Mouse (Mus musculus) cortical plate, adult 2 months (tissue): ENCODE data around the gene Ankrd23. TPM values are rescaled to one million over a fixed set of nuclear protein-coding genes. Genes with fewer than 3 reads are reported as not detected.

Source experiments
- H3K27ac ChIP-seq: fragments of 200-500 bp; 2 replicates; pipeline ENCODE4 v1.5.1; 2012; ENCODE audit warnings: low read length, control low read depth, inconsistent platforms; ENCODE audit not compliant: insufficient read depth
- H3K4me1 ChIP-seq: fragments of 200-500 bp; 2 replicates; pipeline ENCODE4 v1.6.1; 2011; ENCODE audit warnings: low read length; ENCODE audit not compliant: control insufficient read depth, insufficient read depth
- H3K4me3 ChIP-seq: fragments of 200-500 bp; 2 replicates; pipeline ENCODE4 v1.5.1; 2011; ENCODE audit warnings: mild to moderate bottlenecking, low read length, control low read depth; ENCODE audit not compliant: insufficient read depth
- CTCF ChIP-seq: fragments of 200-500 bp; IDR thresholded peaks from 2 replicates; pipeline ENCODE4 v1.5.1; 2011; ENCODE audit warnings: mild to moderate bottlenecking, control low read depth, low read length; ENCODE audit not compliant: insufficient read depth; ENCODE audit errors: extremely low read depth
- POLR2A ChIP-seq: fragments of 200-500 bp; IDR thresholded peaks from 2 replicates; pipeline ENCODE4 v1.6.1; 2011; ENCODE audit warnings: mild to moderate bottlenecking, low read length, control low read depth; ENCODE audit not compliant: insufficient read depth; ENCODE audit errors: extremely low read depth
- polyA plus RNA-seq: library from polyadenylated mRNA; depleted of rRNA; stranded (reverse); fragments of >200 nt; gene quantifications from 2 replicates; pipeline ENCODE4 v1.2.3, GENCODE M21; 2012

Ankrd23 gene
- polyA plus RNA-seq, 1 experiment = 10.4 TPM

DNA sequence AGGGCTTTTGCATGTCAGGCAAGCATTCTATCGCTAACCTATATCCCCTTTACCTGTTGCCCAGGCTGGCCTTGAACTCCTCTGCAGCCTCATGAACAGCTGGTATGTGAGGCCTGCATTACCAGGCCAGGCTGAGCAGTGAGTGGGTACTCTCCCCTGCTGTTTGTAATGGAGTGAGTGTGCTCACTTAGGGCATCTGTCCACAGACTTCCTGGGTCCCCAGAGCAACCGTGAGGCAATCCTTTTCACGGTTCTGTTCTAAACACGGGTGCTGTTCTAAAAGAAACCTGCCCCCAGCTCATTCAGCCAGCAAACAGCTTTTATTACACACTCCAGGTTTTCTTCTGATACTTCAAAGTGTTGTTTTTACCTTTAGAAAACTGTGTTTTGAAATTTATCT is 2.0 kb upstream of the Ankrd23 start:
- Histone ChIP-seq H3K4me1 (no peaks in the 10 kb centered on the region; the same call in 1 of the 2 replicates), H3K27ac (no peak overlapping the region), H3K4me3 (no peak overlapping the region)
- TF ChIP-seq POLR2A (no peak), CTCF (no peak)

DNA sequence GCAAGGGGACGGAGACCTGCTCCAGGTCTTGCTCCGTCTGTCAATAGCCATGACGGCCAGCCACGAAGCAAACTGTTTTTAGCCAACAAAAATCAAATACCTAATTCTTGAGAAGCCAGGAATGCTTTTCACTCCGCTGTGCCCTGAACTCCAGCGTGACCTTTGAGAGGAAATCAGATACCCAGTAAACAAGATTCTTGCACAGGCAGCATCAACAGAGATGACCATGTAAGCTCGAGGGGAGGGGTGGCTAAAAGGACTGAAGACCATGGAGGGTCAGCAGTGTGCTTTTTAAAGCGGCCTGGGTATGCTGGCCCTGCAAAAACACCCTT is 320 bp downstream of the Ankrd23 start:
- Histone ChIP-seq H3K4me1 (no peaks in the 10 kb centered on the region; the same call in 1 of the 2 replicates), H3K27ac (no peak overlapping the region), H3K4me3 (no peak overlapping the region)
- no peak for TF ChIP-seq CTCF
- no peak for TF ChIP-seq POLR2A

DNA sequence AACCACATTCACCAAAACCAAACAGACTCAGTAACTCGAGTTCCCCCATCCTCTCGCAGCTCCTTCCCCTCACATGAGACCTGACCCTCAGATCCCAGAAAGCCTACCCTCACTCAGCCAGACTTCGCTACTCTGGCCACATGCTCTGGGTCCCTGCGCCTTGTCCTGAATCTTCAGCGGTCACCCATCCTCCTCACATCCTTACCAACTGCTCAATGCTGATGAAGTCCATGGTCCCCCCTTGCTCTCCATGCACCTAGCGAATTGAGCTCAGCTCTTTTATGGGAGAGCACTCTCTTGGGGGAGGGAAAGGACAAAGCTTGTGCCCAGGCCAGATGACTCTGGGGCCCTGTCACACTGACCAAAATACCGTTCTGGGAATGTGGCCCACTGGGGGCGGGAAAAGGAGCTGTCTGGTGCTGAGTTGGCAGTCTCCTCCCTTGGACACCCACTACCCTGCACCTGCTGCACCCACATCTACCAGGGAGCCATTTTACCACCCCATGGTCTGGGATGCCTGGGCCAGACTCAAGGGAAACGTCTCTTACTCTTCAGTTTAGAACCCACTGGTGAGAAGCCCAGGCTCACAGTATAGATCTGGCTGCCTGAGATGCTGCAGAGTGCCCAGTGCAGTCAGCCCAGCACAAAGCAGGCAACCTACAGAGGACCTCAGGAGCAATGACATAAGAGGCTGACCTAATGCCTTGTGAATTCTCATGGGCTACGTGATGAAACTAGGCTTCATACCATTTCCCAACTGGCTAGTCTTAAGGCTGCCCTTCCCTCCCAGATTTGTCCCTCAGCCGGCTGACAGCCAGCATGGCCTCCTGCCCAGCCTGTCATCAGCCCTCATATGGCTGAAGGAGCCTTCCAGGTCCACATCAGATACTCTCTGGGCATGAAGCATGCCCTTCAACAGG is 946 bp downstream of the Ankrd23 start:
- no peak overlapping the region for H3K27ac ChIP-seq
- TF ChIP-seq POLR2A (no peak), CTCF (no peak)
- no peaks in the 10 kb centered on the region; the same call in 1 of the 2 replicates for H3K4me1 ChIP-seq
- no peak overlapping the region for H3K4me3 ChIP-seq

DNA sequence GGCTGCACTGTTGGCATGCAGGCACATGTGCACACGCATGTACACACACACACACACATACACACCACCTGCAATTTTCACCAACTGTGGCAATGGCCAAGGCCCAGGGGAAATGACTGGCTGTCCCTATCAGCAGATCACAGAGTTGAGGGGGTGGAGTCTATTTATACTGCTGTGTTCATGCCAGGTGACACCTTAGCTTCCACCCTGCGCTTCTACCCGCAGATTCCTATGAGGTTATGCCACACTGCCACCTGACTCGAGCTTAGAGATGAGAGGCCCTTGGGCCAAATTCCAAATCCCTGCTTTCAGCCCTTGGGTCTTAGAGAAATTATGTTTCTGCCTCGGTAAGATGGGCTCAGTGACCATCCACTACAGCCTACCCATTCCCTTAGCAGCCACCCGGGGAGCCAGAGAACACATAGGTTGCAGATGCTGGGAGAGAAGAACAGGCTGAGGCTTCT is 2.1 kb downstream of the Ankrd23 start:
- no peaks in the 10 kb centered on the region; the same call in 1 of the 2 replicates for H3K4me1 ChIP-seq
- H3K4me3 ChIP-seq = no peak overlapping the region
- no peak overlapping the region for H3K27ac ChIP-seq
- no peak for TF ChIP-seq POLR2A
- no peak for TF ChIP-seq CTCF

DNA sequence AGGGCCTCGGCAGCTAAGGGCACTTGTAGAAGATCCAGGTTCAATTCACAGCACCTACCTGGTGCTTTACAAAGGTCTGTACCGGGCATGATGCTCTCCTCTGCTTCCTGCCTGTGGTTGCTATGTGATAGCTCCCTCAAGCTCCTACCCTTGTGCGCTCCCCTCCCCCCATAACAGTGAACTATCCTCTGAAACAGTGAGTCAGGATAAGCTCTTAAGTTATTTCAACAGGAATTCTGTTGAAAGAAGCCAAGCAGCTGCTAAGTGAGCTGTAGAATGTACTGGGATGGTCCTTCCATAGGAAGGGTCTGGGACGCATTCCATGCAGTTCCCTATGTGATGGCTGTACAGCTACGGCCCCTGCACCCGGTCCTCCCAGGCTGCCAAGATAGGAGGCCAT is 3.1 kb downstream of the Ankrd23 start:
- Histone ChIP-seq H3K4me1 (no peaks in the 10 kb centered on the region; the same call in 1 of the 2 replicates), H3K27ac (no peak overlapping the region), H3K4me3 (no peak overlapping the region)
- no peak for TF ChIP-seq CTCF
- TF ChIP-seq POLR2A = no peak

DNA sequence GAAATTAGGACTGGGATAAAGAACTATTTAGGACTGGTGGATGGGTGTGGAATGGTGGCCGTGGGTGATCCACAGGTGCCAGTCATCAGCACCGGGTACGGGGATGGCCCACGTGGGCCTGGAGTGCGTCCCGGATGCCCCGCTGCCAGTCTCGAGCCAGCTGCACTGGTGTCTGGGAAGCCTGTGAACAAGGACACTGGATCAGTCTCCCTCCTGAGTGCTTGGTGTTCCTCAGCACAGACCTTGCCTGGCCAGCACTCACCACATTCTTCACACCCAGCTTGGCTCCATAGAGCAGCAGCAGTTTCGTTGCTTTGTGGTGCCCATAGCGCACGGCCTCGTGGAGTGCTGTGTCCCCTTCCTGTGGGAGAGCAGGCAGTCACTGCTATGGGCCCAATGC is 5.2 kb downstream of the Ankrd23 start:
- no peak overlapping the region for H3K4me3 ChIP-seq
- TF ChIP-seq CTCF (no peak), POLR2A (no peak)

DNA sequence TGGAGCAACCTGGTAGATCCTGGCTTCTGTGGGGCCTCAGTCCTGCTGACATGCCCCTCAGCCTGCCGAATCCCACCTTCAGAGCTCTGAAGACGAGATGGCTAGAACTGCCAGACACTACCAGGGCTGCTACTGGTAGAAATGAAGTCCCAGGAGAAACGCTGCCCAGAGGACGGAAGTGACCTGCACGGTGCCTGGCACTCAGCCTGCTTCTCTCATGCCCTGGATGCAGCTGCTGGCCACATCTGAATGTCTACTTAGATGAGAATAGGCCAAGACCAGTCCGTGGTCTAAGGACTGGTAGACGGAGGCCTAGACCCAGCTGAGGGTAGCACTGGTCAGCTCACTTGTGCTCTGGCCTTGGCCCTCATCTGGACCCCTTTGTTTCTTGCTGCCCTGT is 5.7 kb downstream of the Ankrd23 start:
- TF ChIP-seq CTCF (no peak), POLR2A (no peak)

More for the DNA sequence above, 5.2 kb downstream of the Ankrd23 start:
- no peak overlapping the region for H3K27ac ChIP-seq
- no peaks in the 10 kb centered on the region; the same call in 1 of the 2 replicates for H3K4me1 ChIP-seq

DNA sequence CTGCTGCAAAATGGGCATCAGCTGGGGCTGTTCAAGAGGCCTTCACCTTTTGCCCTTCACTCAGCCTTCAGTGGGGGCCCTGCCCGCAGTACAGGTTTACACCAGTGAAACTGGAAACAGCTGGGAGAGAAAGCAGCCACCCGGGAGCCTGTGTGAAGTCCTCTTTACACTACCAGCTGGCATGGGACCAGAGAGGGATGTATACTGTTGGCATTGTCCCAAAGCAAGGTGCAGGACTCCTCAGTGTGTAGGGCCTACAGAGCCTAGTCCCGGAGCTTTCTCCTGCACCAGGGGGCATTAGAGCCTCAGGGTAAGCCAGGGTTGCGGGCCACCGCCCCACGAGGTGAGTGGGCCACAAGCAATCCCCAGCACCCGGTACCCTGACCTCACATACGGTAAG is 6.2 kb downstream of the Ankrd23 start:
- no peak overlapping the region for H3K4me3 ChIP-seq
- H3K27ac ChIP-seq = no peak overlapping the region
- H3K4me1 ChIP-seq = no peaks in the 10 kb centered on the region; the same call in 1 of the 2 replicates
- TF ChIP-seq CTCF (no peak), POLR2A (no peak)

More for the DNA sequence above, 5.7 kb downstream of the Ankrd23 start:
- H3K27ac ChIP-seq = no peak overlapping the region
- H3K4me1 ChIP-seq = no peaks in the 10 kb centered on the region; the same call in 1 of the 2 replicates
- H3K4me3 ChIP-seq = no peak overlapping the region

DNA sequence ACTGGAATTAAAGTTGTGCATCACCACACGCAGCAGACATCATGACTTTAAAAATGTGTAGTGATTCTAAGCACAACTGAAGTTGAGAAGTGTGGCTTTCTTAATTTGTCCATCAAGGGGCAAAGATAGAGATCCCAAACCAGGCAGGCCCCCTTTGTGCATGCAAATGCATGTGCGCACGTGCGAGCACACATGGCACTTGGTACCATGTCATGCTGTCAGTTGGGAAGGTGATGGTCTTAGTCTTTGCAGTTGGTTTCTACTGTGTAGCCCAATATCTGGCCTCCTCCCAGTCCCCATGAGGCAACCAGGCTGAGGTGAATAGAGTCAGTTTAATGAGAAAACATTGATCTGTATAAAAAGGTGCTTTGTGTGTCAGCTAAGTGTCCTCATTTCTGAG is 6.8 kb downstream of the Ankrd23 start:
- Histone ChIP-seq H3K27ac (no peak overlapping the region), H3K4me3 (no peak overlapping the region), H3K4me1 (no peaks in the 10 kb centered on the region)
- TF ChIP-seq CTCF = no peak

DNA sequence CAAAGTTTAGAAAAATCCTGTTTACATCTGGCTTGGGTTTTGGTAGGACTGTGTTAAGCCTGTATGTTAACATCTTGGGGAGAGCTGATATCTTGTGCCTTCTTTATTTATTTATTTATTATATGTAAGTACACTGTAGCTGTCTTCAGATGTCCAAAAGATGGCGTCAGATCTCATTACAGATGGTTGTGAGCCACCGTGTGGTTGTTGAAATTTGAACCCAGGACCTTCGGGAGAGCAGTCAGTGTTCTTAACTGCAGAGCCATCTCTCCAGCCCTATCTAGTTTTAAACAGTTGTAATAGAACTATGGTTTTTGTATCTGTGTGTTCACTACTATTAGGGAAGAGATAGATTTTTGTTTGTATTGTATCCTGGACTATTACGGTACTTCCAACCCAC is 7.4 kb downstream of the Ankrd23 start:
- H3K4me1 ChIP-seq = no peaks in the 10 kb centered on the region
- no peak overlapping the region for H3K27ac ChIP-seq
- no peak overlapping the region for H3K4me3 ChIP-seq
- TF ChIP-seq CTCF (no peak), POLR2A (no peak)
